Mouse (Mus musculus) v-Abl transformed pro-B cells (cell line): ENCODE data around the gene Hyal1.

Source experiments
- in situ Hi-C, 2 experiments: fragments of 400-800 bp; cut with MboI; formaldehyde crosslinking; loops; one replicate each; pipeline ENCODE4 v1.15.1; 2025; ENCODE audit not compliant: unreplicated experiment in 2 of 2

The Hyal1 gene

GRCm38 (mm10) chr9:107607653-107608245 lies 31.0 kb downstream of the Hyal1 start:
- in situ Hi-C loops = loop anchor here (5.0 kb wide), 2 partner anchors 35 to 130 kb away; no protein-coding TSS in a partner anchor

GRCm38 (mm10) chr9:107608741-107609432 lies 32.2 kb downstream of the Hyal1 start, which contains the start of gene Sema3b:
Gene Sema3b, minus strand, starts transcription at chr9:107609229.
- in situ Hi-C loops = loop anchor here (5.0 kb wide), 2 partner anchors 33 to 128 kb away; no protein-coding TSS in a partner anchor

- in situ Hi-C loops = loop anchor here (5.0 kb wide), 2 partner anchors 33 to 128 kb away; no protein-coding TSS in a partner anchor
Measured at GRCm38 (mm10) chr9:107609433-107609830, 32.7 kb downstream of the Hyal1 start.

- in situ Hi-C loops = no loop called here
Measured at GRCm38 (mm10) chr9:107611456-107612190, 34.9 kb downstream of the Hyal1 start.

GRCm38 (mm10) chr9:107612191-107612944 lies 35.6 kb downstream of the Hyal1 start:
- in situ Hi-C loops = no loop called here

GRCm38 (mm10) chr9:107612945-107613569 lies 36.3 kb downstream of the Hyal1 start:
- in situ Hi-C loops = no loop called here

GRCm38 (mm10) chr9:107615035-107615434 lies 38.3 kb downstream of the Hyal1 start:
- in situ Hi-C loops = no loop called here

GRCm38 (mm10) chr9:107617461-107617860 lies 40.7 kb downstream of the Hyal1 start:
- in situ Hi-C loops = no loop called here

- in situ Hi-C loops = no loop called here
Measured at GRCm38 (mm10) chr9:107618098-107618497, 41.4 kb downstream of the Hyal1 start.

- in situ Hi-C loops = no loop called here
Measured at GRCm38 (mm10) chr9:107618778-107619545, 42.2 kb downstream of the Hyal1 start.

GRCm38 (mm10) chr9:107619546-107619879 lies 42.8 kb downstream of the Hyal1 start:
- in situ Hi-C loops = no loop called here

GRCm38 (mm10) chr9:107620954-107621353 lies 44.2 kb downstream of the Hyal1 start:
- in situ Hi-C loops = no loop called here

- in situ Hi-C loops = no loop called here
Measured at GRCm38 (mm10) chr9:107624539-107624938, 47.8 kb downstream of the Hyal1 start.

GRCm38 (mm10) chr9:107624951-107625350 lies 48.2 kb downstream of the Hyal1 start:
- in situ Hi-C loops = loop anchor here in 1 of 2 experiments (25.0 kb wide), 1 partner anchor 437 kb away; the partner anchor contains the start of gene Amigo3

GRCm38 (mm10) chr9:107625351-107626128 lies 48.8 kb downstream of the Hyal1 start:
- in situ Hi-C loops = loop anchor here in 1 of 2 experiments (25.0 kb wide), 1 partner anchor 437 kb away; the partner anchor contains the start of gene Amigo3

GRCm38 (mm10) chr9:107626158-107626843 lies 49.6 kb downstream of the Hyal1 start:
- in situ Hi-C loops = loop anchor here in 1 of 2 experiments (25.0 kb wide), 1 partner anchor 436 kb away; the partner anchor contains the start of gene Amigo3

GRCm38 (mm10) chr9:107626844-107627277 lies 50.1 kb downstream of the Hyal1 start:
- in situ Hi-C loops = loop anchor here in 1 of 2 experiments (25.0 kb wide), 1 partner anchor 435 kb away; the partner anchor contains the start of gene Amigo3
